Mouse (Mus musculus) common myeloid progenitor, adult 5-6 weeks (primary cell): ENCODE measurements around the gene Gstt3. TPM values are rescaled to one million over a fixed set of nuclear protein-coding genes. Genes with fewer than 3 reads are reported as not detected.
"Not testable (repeated sequence)": the region's sequence is repeated elsewhere in the genome, so short reads cannot be mapped to it uniquely, and the experiment has no call there.

ENCODE experiments used
- ATAC-seq: replicated peaks from 2 replicates; pipeline ENCODE4 v1.8.0; 2016; ENCODE audit warnings: low read depth, mild to moderate bottlenecking, moderate TSS enrichment, inconsistent platforms; ENCODE audit not compliant: poor library complexity, severe bottlenecking
- total RNA-seq: library from RNA; stranded (forward); fragments of 200-1000, 187-1606 nt; gene quantifications from 2 replicates; pipeline ENCODE4 v1.2.3, GENCODE M21; 2017

Gstt3 gene
- total RNA-seq, 1 experiment from 2014 or later: 7.5 TPM

DNA sequence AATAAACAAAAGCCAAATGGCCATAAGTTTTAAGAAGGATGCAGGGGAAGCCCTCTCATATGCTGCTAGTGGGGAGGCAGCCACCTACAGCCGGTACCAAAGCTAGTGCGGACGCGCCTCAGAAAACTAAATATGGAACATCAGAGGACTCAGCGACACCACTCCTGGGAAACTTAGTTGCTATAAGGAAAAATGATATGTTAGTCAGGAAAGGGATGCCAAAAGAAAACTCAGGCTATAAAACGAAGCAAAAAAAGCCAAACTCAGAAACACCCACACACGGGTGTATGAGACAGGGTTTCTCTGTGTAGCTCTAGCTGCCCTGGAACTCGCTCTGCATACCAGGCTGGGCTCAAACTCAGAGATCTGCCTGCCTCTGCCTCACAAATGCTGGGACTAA, 7.1 kb upstream of the Gstt3 start:
- no peak for ATAC-seq

DNA sequence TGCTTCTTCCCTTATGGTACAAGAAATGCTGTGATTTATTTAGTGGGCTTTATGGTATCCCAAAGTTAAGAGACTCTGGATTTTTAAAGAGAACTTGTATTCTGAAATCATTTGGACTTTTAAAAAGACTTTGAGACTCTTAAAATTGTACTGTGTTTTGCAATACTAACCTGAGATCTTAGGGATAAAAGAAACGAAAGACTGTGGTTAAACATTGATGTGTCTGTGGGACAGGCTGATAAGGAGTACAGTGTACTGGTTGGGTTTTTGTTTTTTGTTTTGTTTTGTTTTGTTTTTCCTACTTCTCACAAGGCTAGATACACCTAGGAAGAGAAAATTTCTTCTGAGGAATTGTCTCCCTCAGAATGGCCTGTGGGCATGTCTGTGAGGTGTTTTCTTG, 4.2 kb upstream of the Gstt3 start:
- ATAC-seq: no peak

DNA sequence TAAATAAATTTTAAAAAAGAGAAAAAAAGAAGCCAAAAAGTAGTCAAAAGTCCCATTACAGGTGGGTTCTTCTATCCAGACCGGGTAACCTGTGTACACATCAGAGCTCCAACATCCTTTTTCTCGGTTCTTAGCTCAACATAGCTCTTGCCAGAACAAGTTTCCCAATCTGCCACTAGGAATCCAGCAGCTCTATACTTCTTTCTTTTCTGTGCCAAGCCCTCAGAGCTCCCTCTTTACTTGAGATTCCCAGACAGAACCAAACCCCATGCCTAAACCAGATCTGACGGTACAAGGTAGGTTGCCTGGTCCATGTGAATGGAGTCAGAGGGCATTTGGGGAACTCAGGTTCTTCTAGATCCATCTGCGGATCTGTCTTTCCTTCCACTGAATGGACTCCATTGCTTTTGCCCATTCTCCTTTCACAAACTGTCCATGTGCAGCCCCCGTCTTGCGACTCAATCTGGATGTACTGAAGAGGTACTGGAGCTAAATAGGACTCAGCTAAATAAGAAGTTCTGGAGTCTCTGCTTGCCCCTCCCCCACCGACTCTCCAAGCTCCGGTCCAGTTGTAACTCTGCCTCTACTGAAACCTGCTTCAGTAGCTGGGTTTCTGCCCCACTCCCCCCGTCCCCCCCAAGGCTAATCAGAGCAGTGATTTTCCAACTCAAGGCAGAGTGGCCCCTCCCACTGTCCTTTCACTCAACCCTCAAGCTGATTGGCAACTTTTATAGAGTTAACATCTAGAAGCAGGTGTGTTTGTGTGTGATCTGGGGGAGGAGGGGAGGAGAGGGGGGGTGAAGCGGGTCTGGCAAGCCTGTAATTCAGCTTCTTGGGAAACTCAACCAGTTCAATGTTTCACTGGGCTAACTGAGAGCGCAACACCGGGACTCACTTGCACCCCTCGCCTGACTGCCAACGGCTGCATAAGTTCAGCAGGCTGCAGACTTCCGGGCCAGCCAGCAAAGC, 1.7 kb downstream of the Gstt3 start:
- no peak for ATAC-seq

DNA sequence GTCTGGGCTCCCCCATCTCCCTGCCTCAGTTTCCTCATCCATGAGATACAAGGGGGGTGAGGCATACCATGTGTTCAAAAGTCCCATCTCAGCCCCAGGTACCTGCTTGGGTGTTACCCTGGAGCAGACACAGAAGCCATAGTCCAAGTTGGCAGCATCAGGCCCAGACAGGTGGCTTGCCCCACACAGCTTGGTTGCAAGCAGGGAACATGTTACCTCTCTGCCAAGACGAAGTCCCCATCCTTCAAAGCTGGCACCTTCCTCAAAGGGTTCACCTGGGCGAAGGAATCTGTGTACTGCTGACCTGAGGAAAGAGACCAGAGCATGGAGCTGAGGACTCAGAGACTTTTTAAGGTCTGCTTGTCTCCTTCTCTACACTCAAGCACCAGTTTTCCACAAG, 3.3 kb downstream of the Gstt3 start:
- ATAC-seq: no peak

DNA sequence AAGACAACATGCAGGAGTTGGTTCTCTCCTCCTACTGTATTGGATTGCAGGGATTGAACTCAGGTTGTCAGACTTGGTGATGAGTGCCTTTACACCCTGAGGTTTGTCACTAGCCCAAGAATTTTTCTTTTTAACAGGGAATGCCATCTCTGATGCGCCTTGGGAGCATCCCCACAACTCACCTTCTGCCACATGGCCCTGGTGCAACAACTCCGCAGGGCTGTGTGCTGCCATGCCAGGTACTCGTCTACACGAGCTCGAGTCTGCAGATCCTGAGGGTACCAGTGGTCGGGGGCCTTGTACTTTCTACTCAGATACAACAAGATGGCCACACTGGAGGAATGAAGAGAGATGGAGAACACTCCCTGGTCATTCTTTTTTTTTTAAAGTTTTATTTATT, 4.7 kb downstream of the Gstt3 start:
- ATAC-seq: no peak

DNA sequence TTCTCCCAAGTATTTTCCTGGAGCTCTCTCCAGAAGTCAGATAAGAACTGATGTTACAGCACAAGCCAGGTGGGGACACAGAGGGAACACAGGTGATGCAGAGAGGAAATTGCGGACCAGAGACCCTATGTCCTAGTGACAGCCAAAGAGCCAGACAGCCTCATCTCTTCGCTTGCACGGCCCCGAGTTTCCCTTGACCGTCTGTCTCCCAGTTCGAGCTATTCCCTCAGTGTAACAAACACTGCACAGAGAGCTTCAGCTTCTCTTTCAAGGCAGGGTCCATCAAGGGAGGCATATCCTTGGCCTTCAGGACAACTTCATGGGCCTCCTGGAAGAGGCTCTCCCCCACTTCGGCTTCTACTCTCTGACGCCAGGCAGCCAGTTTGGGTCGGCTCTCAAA, 6.6 kb downstream of the Gstt3 start:
- ATAC-seq: no peak

DNA sequence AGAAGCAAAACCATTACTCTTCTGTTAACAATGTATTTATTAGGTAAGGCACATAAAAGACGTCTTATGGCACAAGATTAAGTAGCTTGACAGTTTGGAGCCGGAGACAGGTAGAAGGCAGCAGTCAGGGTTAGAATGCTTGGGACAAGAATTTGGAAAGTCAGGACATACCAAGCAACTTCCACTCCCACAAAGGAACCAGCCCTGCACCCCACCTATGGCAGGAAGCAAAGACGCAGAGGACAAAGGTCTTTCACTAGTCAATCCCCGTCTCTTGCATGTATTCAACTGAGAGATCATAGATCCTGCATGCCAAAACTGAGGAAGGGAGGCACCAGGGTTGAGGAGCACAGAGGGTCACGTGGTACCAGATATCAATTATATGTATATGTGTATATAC, 7.1 kb downstream of the Gstt3 start:
- no peak for ATAC-seq

DNA sequence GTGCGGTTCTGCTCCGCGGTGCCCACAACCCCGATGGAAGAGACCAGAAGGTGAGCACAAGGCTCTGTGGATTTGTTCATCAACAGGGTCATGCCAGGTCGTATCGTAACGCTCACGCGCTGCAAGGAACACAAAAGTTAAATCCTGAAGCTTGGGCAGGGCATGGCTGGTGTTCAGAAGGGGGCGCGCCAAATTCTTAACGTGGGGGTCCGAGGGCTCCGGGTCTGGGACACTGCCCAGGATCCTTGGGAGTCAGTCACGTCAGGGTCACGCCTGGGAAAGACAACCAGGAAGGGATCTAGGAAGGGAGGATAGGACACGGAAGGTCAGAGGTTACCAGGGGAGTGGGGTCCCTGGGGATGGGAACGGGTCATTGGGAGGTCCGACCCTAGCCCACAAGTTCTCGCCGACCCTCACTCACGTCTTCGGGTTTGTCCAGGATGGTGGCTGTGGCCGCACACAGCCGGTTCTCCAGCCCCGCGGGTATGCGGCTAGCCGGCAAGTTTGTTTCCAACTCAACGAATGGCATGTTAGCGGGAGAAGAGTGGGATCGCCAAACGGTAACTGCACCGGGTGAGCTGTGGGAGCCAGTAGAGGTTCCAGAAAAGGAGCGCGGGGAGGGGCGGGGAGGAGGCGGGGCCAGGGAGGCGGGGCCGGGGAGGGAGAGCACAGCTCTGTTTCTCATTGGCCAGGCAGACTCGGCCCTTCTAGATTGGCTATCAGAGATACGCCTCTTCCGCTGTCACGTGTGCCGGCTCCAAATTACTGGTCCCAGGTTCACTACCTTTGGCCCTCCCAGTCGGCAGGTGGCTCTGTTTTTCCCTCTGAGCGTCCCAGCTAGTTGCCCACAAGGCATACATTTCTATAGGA, 8.2 kb downstream of the Gstt3 start, which contains the start of gene Ddt:
Gene Ddt, minus strand, starts transcription at position 620 of the 870 bp plus-strand sequence.
- peak; percentile 94 for ATAC-seq

DNA sequence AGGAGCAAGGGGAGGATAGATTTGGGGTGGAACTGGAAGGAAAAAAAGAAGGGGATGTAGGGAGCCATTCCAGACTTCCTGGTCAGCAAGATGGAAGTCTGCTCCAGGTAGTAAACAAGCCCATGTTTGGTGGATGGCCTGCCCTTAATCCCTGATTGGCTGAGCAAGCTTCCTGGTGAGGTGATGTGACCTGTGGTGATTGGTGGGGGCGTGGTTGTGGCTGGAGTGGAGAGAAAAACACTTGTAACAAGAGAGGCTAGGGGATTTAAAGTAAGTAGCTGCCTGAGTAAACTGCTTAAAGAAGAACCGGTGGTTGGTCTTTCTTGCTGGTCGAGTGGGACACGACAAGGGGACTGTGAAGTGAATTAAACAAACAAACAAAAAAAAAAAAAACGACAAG, 13.5 kb downstream of the Gstt3 start:
- not testable (repeated sequence) for ATAC-seq

DNA sequence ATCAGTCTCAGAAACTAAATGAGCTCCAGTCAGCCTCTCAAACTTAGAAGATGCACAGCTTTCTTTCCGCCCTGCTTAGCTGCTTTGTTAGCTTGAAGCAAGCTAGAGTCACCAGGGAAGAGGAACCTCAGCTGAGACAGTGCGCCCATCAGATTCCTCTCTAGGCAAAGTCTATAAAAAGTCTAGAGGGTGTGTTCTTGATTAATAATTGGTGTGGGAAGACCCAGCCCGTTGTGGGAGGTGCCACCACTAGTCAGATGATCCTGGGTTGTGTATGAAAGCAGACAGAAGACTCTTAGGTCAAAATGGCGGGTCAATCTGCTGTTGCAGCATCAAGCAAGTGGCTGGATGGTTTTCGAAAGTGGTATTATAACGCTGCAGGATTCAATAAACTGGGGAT, 14.4 kb downstream of the Gstt3 start:
- no peak for ATAC-seq

DNA sequence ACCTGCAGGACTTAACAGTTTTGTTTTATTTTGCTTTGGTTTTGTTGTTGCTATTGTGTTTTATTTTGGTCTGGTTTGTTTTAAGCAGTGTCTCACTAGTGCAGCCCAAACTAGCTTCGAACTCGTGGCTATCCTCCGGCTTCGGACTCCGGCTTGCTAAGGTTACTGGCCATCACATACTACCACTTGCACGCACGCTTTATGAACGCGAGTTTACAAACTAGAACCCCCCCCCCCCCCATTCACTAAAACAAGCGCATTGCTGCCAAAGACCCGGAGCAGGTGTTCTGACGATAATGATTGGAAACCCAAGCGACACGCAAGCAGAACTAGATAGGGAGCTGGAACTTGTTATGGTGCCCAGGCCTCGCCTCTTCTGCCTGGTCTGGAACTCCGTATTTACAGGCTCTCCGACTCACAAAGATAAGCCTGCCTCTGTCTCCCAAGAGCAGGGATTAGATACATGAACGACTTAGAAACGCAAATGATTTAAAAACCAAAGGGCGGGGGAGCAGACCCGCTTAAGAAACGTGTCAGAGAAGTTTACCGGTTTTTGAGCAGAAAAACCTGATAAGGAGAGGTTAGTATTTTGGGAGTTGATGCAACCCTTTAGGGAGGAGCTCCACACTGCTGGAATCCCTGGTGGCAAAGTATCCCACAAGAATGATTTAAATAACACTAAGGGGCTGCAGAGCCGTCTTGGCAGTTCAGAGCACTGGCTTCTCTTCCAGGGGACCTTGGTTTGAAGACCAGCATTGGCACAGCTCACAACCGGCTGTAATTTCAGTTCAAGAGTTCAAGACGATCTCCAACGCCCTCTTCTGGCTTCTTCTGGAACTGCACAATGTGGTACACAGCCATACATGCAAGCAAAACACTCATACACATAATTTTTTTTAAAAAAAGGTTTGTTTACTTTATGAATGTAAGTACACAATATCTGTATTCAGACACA, 16.4 kb downstream of the Gstt3 start:
- peak; percentile 56 for ATAC-seq

DNA sequence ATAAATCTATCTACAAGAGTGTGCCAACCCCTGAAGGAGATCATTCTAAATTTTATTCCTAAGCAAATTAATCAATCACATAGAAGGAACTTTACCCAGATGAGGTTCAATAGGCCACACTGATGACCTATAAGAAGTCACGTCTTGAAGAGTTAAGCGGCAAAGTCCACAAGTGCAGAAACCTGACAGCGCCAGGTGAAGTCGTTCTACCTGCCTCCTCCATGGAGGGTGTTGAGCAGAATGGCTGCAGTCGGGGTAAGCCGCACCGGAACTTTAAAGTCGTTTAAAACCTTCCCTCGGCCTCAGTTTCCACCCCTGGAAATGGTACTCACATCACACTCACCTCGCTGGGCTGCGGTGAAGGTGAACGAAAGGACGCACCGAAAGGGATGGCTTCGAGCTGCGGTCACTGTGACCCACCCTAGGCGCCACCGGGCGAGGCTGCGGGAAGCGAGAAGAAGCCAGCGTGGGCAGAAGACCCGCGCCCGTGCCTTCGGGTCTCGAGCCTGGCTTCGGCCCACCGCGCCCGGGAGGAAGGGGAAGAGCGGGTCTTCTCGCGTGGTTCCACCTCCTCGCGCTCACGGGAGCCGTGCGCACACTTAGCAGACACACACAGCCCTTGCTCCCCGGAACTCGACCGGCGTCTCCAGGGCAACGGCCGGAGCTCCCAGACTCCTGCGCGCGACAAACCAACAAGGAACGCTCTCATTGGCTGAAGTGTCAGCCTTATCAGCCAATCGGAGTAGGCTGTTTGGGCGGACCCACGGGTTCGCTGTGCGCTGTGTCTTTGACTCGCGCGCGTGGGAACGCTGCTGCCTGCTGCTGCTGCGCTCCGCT, 17.3 kb downstream of the Gstt3 start, which contains the start of gene Cabin1:
Gene Cabin1, minus strand, starts transcription at position 660 of the 837 bp plus-strand sequence.
- peak; percentile 98 for ATAC-seq

DNA sequence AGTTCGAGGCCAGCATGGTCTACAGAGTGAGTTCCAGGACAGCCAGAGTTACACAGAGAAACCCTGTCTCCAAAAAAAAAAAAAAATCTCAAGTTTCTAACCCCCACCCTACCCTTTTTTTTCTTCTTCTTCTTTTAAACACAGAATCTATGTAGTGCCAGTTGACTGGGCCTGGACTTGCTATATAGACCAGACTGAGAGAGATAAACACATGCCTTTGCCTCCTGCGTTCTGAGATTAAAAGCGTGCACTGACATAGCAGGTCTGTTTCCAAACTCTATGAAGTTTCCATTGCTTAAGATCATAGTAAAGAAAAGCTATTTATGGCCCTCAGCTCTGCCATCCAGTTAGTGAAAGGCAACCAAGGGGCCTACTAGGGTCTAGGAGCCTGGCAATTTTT, 18.8 kb downstream of the Gstt3 start:
- ATAC-seq: no peak

DNA sequence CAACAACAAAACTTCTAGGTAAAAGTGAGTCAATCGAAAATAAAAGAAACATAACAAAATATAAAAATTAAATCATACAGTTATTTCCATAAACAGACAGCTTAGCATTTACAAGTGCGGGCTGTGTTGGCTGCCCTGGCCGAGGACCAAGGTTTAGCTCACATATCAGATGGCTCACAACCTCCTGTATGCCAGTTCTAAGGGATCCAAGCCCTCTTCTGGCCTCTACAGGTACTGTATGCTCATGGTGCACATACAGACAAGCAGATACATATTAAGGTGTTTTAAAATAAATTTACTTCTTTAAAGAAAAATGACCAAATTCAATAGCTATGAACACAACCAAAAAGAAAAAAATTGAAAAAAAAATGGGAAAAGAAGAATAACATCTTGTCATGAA, 20.9 kb downstream of the Gstt3 start:
- no peak for ATAC-seq

DNA sequence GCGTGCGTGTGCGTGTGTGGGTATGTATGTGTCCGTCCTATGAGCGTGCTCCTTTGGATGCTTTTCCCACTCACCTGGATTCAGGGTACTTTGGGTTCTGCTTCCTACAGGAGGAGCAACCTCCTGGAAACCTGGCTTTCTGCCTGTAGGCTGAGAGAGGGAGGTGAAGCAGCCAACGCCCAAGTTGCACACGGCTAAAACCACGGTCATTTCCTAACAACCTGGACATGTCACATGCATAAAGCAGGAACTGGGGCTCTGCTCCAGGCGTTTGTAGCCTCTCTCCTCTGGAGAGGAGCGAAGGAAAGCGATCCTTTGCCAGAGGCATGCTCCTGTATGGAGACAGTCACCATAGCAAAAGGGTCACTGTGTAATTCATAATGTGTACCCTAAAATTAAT, 24.5 kb downstream of the Gstt3 start:
- no peak for ATAC-seq

DNA sequence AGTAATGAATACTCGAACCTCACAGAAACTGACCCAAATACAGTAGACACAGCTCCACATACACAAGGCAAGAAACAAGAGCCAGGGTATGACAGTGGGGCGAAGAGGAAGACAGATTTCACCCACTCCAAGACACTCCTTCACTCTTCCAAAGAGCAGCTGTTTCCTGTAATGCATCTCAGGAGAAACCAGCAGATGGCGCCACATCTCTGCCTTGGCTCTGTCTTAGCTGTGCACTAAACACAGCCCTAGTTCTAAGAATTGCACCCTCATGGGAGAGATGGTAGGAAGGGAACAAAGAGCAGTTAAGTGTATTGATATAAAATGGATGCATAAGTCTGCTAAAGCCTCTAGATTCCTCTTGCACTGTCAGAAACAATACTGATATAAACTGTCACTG, 37.2 kb downstream of the Gstt3 start:
- ATAC-seq: peak; percentile 93

DNA sequence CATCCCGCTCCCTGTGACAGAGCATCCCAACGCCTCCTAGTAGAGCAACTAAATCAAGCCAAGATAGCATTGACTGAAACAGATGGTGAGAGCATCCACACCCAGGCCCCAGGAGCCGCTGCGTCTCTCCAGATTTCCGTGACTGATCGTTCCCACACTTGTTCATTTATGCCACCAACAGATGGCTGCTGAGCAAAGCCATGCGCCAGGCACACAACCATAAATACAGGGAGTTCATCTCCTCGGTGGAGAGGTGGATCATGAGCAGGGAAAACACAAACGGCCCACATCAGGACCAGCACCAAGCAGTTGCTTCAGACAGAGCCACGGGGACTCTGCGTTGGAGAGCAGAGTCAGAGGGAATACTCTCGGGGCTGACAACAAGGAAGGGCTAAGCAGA, 37.8 kb downstream of the Gstt3 start:
- ATAC-seq: no peak

DNA sequence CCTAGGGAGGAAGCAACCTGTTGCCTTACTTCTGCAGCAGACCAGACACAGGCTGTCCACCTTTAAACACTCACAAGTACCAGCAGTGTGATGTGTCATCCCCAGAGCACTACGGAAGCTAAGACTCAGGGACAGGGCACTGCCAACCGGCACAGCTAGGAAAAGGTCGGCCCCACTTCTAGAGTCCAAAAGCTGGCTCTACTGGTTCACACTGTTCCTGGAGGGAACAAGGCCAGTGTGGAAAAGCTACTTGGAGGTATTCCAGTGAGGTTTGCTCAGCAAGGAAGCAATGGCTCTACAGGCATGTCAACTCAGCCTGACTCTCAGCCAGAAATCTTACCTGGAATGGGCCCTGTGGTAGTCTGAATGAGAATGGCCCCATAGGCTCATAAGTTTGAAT, 40.3 kb downstream of the Gstt3 start:
- no peak for ATAC-seq

DNA sequence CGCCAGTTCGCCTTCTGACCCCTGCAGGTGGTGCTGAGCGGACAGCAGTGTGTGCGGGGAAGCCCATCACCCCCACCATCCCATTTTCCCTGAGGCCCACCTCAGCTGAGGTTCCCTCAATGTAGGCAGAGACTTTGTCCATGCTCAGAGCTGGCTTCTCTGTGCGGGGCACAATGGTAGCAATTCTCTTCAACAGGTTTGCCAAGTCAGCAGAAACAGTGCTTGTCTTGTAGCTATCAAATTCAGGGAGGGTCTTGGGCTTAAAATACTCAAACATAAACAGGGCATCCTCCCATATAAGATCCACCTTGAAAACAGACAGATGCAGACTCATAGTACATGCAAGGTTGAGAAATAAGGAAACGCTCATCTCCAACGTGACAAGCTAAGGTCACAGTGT, 55.8 kb downstream of the Gstt3 start:
- no peak for ATAC-seq
